Comparison of ENCODE assay signal across 16 mouse cellular contexts in the genomic region with DNA sequence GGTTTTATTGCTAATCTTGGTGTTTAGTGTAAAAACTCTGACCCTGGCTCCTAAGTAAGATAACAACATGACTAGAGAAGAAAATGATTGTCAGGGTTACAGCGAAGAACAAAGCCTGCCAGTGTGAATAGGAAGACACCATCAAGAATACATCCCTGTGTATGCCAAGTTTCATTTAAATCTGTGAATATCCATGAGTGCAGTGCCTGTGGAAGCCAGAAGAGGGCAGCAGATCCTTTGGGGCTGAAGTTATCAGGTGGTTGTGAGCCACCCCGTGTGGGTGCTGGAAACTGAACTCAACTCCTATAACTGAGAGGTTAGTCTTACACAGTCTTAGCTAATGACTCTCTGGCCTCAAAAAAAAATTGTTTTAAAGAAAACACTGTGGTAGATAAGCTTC.
DNase-seq lines count a peak whose midpoint lies in the region; ATAC-seq and TF ChIP-seq lines count a peak whose summit lies in the region.
"Had no signal": no experiment of that assay in that cellular context is flagged by ENCODE, and none has a peak within 500 bp of the region (broad histone marks: within the 10 kb centered on the region; RNA-seq: fewer than 3 reads in every experiment).

No protein-coding gene starts in this region.

- no peak for TF ChIP-seq POLR2A in testis, adult 2 months (IDR thresholded peaks at IDR 0.05; ENCODE audit: control insufficient read depth, low read depth, low read length)

- no peaks in the 10 kb centered on the region for H3K9me3 ChIP-seq in kidney, postnatal 0 days (replicated peaks; ENCODE audit: low read length)
- no peaks in the 10 kb centered on the region for H3K9me3 ChIP-seq in stomach, postnatal 0 days (ENCODE audit: control insufficient read depth, low read length)
- H3K9me3 ChIP-seq: embryonic facial prominence, embryonic 15.5 days; heart, embryonic 15.5 days; liver, embryonic 13.5 days had no signal

- H3K4me2 ChIP-seq in kidney, postnatal 0 days (ENCODE audit: low read length), result no peak overlapping the region
- H3K4me2 ChIP-seq in stomach, postnatal 0 days (replicated peaks; ENCODE audit: low read depth), result no peak overlapping the region
- H3K4me2 ChIP-seq: embryonic facial prominence, embryonic 15.5 days; heart, embryonic 15.5 days; liver, embryonic 13.5 days had no signal

- 82% methylated on average over 2 of the region's 2 CpGs for WGBS in kidney, postnatal 0 days
- 79% methylated on average over 2 of the region's 2 CpGs for WGBS in stomach, postnatal 0 days

- H3K9ac ChIP-seq in kidney, postnatal 0 days (ENCODE audit: low read depth, low read length), result no peak overlapping the region
- no peak overlapping the region for H3K9ac ChIP-seq in stomach, postnatal 0 days (ENCODE audit: low read length)
- H3K9ac ChIP-seq: embryonic facial prominence, embryonic 15.5 days; heart, embryonic 15.5 days; liver, embryonic 13.5 days had no signal

- no peak overlapping the region for H3K27ac ChIP-seq in kidney, postnatal 0 days
- H3K27ac ChIP-seq in testis, adult 2 months (ENCODE audit: control insufficient read depth, insufficient read depth, low read depth, low read length), result no peak overlapping the region
- no peak overlapping the region for H3K27ac ChIP-seq in stomach, postnatal 0 days (replicated peaks)
- H3K27ac ChIP-seq: embryonic facial prominence, embryonic 15.5 days; heart, embryonic 15.5 days; liver, embryonic 13.5 days had no signal

- peaks cover 6% of the 10 kb centered on the region; the same call in 1 of the 2 replicates for H3K36me3 ChIP-seq in kidney, postnatal 0 days (ENCODE audit: insufficient read depth, low read length)
- no peaks in the 10 kb centered on the region for H3K36me3 ChIP-seq in testis, adult 2 months (ENCODE audit: control insufficient read depth, insufficient read depth, low read length)
- no peaks in the 10 kb centered on the region for H3K36me3 ChIP-seq in stomach, postnatal 0 days (ENCODE audit: control insufficient read depth, insufficient read depth, low read length)
- H3K36me3 ChIP-seq: embryonic facial prominence, embryonic 15.5 days; liver, embryonic 13.5 days had no signal

- no peak overlapping the region for H3K4me3 ChIP-seq in kidney, postnatal 0 days (replicated peaks; ENCODE audit: low read depth, low read length)
- H3K4me3 ChIP-seq in testis, adult 2 months (ENCODE audit: control insufficient read depth, low read depth, low read length), result no peak overlapping the region
- H3K4me3 ChIP-seq in stomach, postnatal 0 days (ENCODE audit: low read depth, low read length), result no peak overlapping the region
- H3K4me3 ChIP-seq: embryonic facial prominence, embryonic 15.5 days; heart, embryonic 15.5 days; liver, embryonic 13.5 days; megakaryocyte, embryonic 14.5 days had no signal

- TF ChIP-seq CTCF in kidney, postnatal 0 days (IDR thresholded peaks at IDR 0.05; ENCODE audit: low read depth), result peak; percentile 44
- TF ChIP-seq CTCF in testis, adult 2 months (IDR thresholded peaks at IDR 0.05; ENCODE audit: control insufficient read depth, insufficient read depth, insufficient replicate concordance, low read depth, low read length), result peak; percentile 41; the same call in 1 of the 2 replicates
- peak; percentile 51 for TF ChIP-seq CTCF in stomach, postnatal 0 days (IDR thresholded peaks at IDR 0.05; ENCODE audit: low read depth)

- DNase-seq in kidney, postnatal 0 days (ENCODE audit: low spot score), result no peak
- DNase-seq in kidney, adult 8-10 months, result no peak
- DNase-seq in testis, postnatal 10 days (ENCODE audit: low spot score), result no peak
- DNase-seq in R1 (ENCODE audit: low read depth, low spot score) (peak; percentile 35), MN1 (ENCODE audit: low spot score) (no peak)
- no peak for DNase-seq in stomach, postnatal 0 days (ENCODE audit: low spot score)
- DNase-seq: adrenal gland, adult 8-10 months; gastrocnemius, postnatal 25 days; kidney, postnatal 4 days; liver, embryonic 13.5 days; right cerebral cortex, postnatal 25 days had no signal

- no peak for ATAC-seq in kidney, postnatal 0 days (replicated peaks; ENCODE audit: low FRiP score, low read depth)
- no peak for ATAC-seq in stomach, postnatal 0 days (ENCODE audit: low FRiP score, low TSS enrichment)
- ATAC-seq: forebrain, embryonic 16.5 days had no signal

- no peak for TF ChIP-seq EP300 in stomach, postnatal 0 days (optimal IDR thresholded peaks at IDR 0.05)

- H3K27me3 ChIP-seq in kidney, postnatal 0 days (ENCODE audit: insufficient read depth, low read length), result no peaks in the 10 kb centered on the region
- H3K27me3 ChIP-seq in testis, adult 2 months (ENCODE audit: control insufficient read depth, insufficient read depth, low read length), result no peaks in the 10 kb centered on the region
- no peaks in the 10 kb centered on the region for H3K27me3 ChIP-seq in stomach, postnatal 0 days (ENCODE audit: control insufficient read depth, insufficient read depth, low read length)
- H3K27me3 ChIP-seq: embryonic facial prominence, embryonic 15.5 days; heart, embryonic 15.5 days; liver, embryonic 13.5 days; megakaryocyte, embryonic 14.5 days had no signal

- H3K4me1 ChIP-seq in kidney, postnatal 0 days (replicated peaks; ENCODE audit: insufficient read depth, low read length), result no peaks in the 10 kb centered on the region
- H3K4me1 ChIP-seq in testis, adult 2 months (ENCODE audit: control insufficient read depth, insufficient read depth, low read length), result no peaks in the 10 kb centered on the region
- H3K4me1 ChIP-seq in stomach, postnatal 0 days (replicated peaks; ENCODE audit: control insufficient read depth, insufficient read depth), result no peaks in the 10 kb centered on the region
- H3K4me1 ChIP-seq: embryonic facial prominence, embryonic 15.5 days; heart, embryonic 15.5 days; liver, embryonic 13.5 days had no signal
